Mouse (Mus musculus): ENCODE results near the gene Epha7. TPM values are rescaled to one million over a fixed set of nuclear protein-coding genes. Genes with fewer than 3 reads are reported as not detected.

The Epha7 gene
- polyA plus RNA-seq (2021; fragmentation: Nextera tagmentation) = 112 and 126 TPM in 2 replicates
- long read RNA-seq, experiment 1, full-length matches to known transcripts = 205 of 332 reads
- long read RNA-seq, experiment 1, partial matches to known transcripts = 66 of 332 reads
- long read RNA-seq, experiment 1, other reads (novel, unspliced or antisense) = 61 of 332 reads
- long read RNA-seq, experiment 2, full-length matches to known transcripts = 1,071 of 1,311 reads
- long read RNA-seq, experiment 2, partial matches to known transcripts = 31 of 1,311 reads
- long read RNA-seq, experiment 2, other reads (novel, unspliced or antisense) = 209 of 1,311 reads

GRCm38 (mm10) chr4:28812691-28813289, at the start of gene Epha7:
Epha7 (plus strand) TSS chr4:28813131.

Measured in layer of hippocampus, adult 6 months (tissue).